In the genomic region with DNA sequence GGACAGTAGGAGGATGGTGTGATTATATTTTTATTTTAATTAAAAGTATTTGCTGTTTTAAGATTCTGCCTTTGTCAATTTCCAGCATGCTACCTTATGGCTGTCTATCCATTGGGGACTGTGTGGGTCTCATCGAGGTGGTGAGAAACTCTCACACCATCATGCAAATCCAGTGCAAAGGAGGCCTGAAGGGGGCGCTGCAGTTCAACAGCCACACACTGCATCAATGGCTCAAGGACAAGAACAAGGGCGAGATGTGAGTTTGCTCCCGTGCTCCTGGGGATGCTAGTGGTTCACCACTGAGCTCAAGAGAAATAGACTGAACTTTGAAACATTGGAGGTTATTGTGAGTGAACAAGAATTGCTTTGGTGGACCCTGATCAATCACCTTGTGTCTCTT, we compare ENCODE assay signal across 9 mouse cellular contexts. TPM values are rescaled to one million over a fixed set of nuclear protein-coding genes. Genes with fewer than 3 reads are reported as not detected.
DNase-seq lines count a peak whose midpoint lies in the region; ATAC-seq and TF ChIP-seq lines count a peak whose summit lies in the region.
"Had no signal": no experiment of that assay in that cellular context is flagged by ENCODE, and none has a peak within 500 bp of the region (broad histone marks: within the 10 kb centered on the region; RNA-seq: fewer than 3 reads in every experiment).

No protein-coding gene starts in this region.

- H3K27ac ChIP-seq in hindbrain, embryonic 15.5 days (replicated peaks) = no peak overlapping the region
- no peak overlapping the region for H3K27ac ChIP-seq in hindbrain, embryonic 13.5 days
- no peak overlapping the region for H3K27ac ChIP-seq in cerebellum, adult 2 months (ENCODE audit: insufficient read depth, low read length)
- H3K27ac ChIP-seq: macrophage had no signal

- H3K27me3 ChIP-seq in hindbrain, embryonic 15.5 days = no peaks in the 10 kb centered on the region
- H3K27me3 ChIP-seq in hindbrain, embryonic 13.5 days = no peaks in the 10 kb centered on the region
- H3K27me3 ChIP-seq in cerebellum, adult 2 months (ENCODE audit: control insufficient read depth, insufficient read depth, low read length) = no peaks in the 10 kb centered on the region

- peaks cover 68% of the 10 kb centered on the region for H3K36me3 ChIP-seq in hindbrain, embryonic 15.5 days
- H3K36me3 ChIP-seq in hindbrain, embryonic 13.5 days = peaks cover 85% of the 10 kb centered on the region

- peak; percentile 74 for DNase-seq in 3T3-L1 (ENCODE audit: low read depth, low spot score)
- peak; percentile 75 for DNase-seq in ES-CJ7 (ENCODE audit: low read depth, low spot score)
- peak in 1 of 2 experiments; percentile 14 for DNase-seq in cerebellum, adult 2 months
- DNase-seq in kidney, postnatal 36 days = peak; percentile 47 to 83
- DNase-seq in retina, postnatal 7 days (ENCODE audit: low read depth, low spot score) = peak; percentile 8
- no peak for DNase-seq in urinary bladder, postnatal 10 days (ENCODE audit: low spot score)

- TF ChIP-seq POLR2A in cerebellum, adult 2 months (IDR thresholded peaks at IDR 0.05; ENCODE audit: borderline replicate concordance, insufficient read depth, low read length) = no peak

- no peaks in the 10 kb centered on the region for H3K9me3 ChIP-seq in hindbrain, embryonic 15.5 days
- no peaks in the 10 kb centered on the region for H3K9me3 ChIP-seq in hindbrain, embryonic 13.5 days

- H3K4me1 ChIP-seq in hindbrain, embryonic 15.5 days (replicated peaks) = no peaks in the 10 kb centered on the region
- no peaks in the 10 kb centered on the region for H3K4me1 ChIP-seq in hindbrain, embryonic 13.5 days (replicated peaks)
- no peaks in the 10 kb centered on the region for H3K4me1 ChIP-seq in cerebellum, adult 2 months (ENCODE audit: control insufficient read depth, insufficient read depth, low read length)

- WGBS in hindbrain, embryonic 15.5 days = 58% methylated on average over 4 of the region's 4 CpGs
- WGBS in hindbrain, embryonic 13.5 days = 71% methylated on average over 4 of the region's 4 CpGs
- 63% methylated on average over 4 of the region's 4 CpGs for WGBS in cerebellum, adult 2 months

- ATAC-seq in hindbrain, embryonic 15.5 days (ENCODE audit: low FRiP score, low read depth) = peak; percentile 38; the same call in 1 of the 2 replicates
- no peak for ATAC-seq in hindbrain, embryonic 13.5 days (ENCODE audit: low FRiP score)

- H3K9ac ChIP-seq in hindbrain, embryonic 15.5 days = no peak overlapping the region
- no peak overlapping the region for H3K9ac ChIP-seq in hindbrain, embryonic 13.5 days

- no peak overlapping the region for H3K4me3 ChIP-seq in hindbrain, embryonic 15.5 days
- no peak overlapping the region for H3K4me3 ChIP-seq in hindbrain, embryonic 13.5 days
- no peak overlapping the region for H3K4me3 ChIP-seq in cerebellum, adult 2 months (replicated peaks; ENCODE audit: insufficient read depth, low read depth, low read length)

- no peak overlapping the region for H3K4me2 ChIP-seq in hindbrain, embryonic 15.5 days
- no peak overlapping the region for H3K4me2 ChIP-seq in hindbrain, embryonic 13.5 days

- TF ChIP-seq CTCF in cerebellum, adult 2 months (IDR thresholded peaks at IDR 0.05; ENCODE audit: borderline replicate concordance, insufficient read depth, low read depth, low read length) = peak; percentile 44

RNA-seq across cellular contexts. Expression of a gene that starts 32.3 kb away (rescaled TPM):
- polyA plus RNA-seq in hindbrain, embryonic 15.5 days (2015; fragmentation: Nextera tagmentation; extraction: Ambion mirVana) = 0.21 TPM in 1 of 2 replicates, not detected in the other
- 0.26 TPM in 1 of 2 replicates, not detected in the other for polyA plus RNA-seq in hindbrain, embryonic 13.5 days (2015; fragmentation: Nextera tagmentation; extraction: Ambion mirVana)
- 0.05 TPM in 1 of 2 replicates, not detected in the other for polyA plus RNA-seq in cerebellum, adult 2 months (2012; rRNA removed)
- polyA plus RNA-seq: macrophage had no signal

RNA-seq across cellular contexts. Expression of a gene that starts 50.3 kb away (rescaled TPM):
- 36.9 and 40.0 TPM in 2 replicates for polyA plus RNA-seq in hindbrain, embryonic 15.5 days (2015; fragmentation: Nextera tagmentation; extraction: Ambion mirVana)
- polyA plus RNA-seq in hindbrain, embryonic 13.5 days (2015; fragmentation: Nextera tagmentation; extraction: Ambion mirVana) = 37.4 and 37.6 TPM in 2 replicates
- 53.5 and 53.8 TPM in 2 replicates for polyA plus RNA-seq in cerebellum, adult 2 months (2012; rRNA removed)
